Mouse (Mus musculus) ES-Bruce4 (cell line): ENCODE measurements around the gene Cblb. TPM values are rescaled to one million over a fixed set of nuclear protein-coding genes. Genes with fewer than 3 reads are reported as not detected.
A peak's percentile ranks its signal among the peaks of the same experiment; 100 is the strongest.

ENCODE experiments used
- H3K27ac ChIP-seq: 2 replicates; pipeline ENCODE4 v1.5.1; 2012; ENCODE audit warnings: low read length, inconsistent platforms; ENCODE audit not compliant: insufficient read depth
- H3K27me3 ChIP-seq: 2 replicates; pipeline ENCODE4 v1.6.1; 2012; ENCODE audit warnings: mild to moderate bottlenecking, low read length, inconsistent platforms; ENCODE audit not compliant: control insufficient read depth, poor library complexity, insufficient read depth, severe bottlenecking
- H3K36me3 ChIP-seq: 2 replicates; pipeline ENCODE4 v1.6.1; 2012; ENCODE audit warnings: inconsistent platforms, mild to moderate bottlenecking, low read length, moderate library complexity; ENCODE audit not compliant: control insufficient read depth, poor library complexity, insufficient read depth, severe bottlenecking
- H3K4me1 ChIP-seq: one replicate; pipeline ENCODE4 v1.8.1; 2011; ENCODE audit warnings: low read length; ENCODE audit not compliant: control insufficient read depth, insufficient read depth
- H3K4me3 ChIP-seq: 2 replicates; pipeline ENCODE4 v1.5.1; 2011; ENCODE audit warnings: low read depth, mild to moderate bottlenecking, low read length
- H3K9ac ChIP-seq: 2 replicates; pipeline ENCODE4 v1.6.1; 2012; ENCODE audit warnings: low read depth, mild to moderate bottlenecking, inconsistent platforms; ENCODE audit not compliant: poor library complexity, severe bottlenecking
- H3K9me3 ChIP-seq: replicated peaks from 2 replicates; pipeline ENCODE4 v1.6.1; 2012; ENCODE audit warnings: mild to moderate bottlenecking, low read length, inconsistent platforms; ENCODE audit not compliant: control insufficient read depth, poor library complexity, insufficient read depth, severe bottlenecking
- CTCF ChIP-seq: IDR thresholded peaks from one replicate; pipeline ENCODE4 v1.8.1; 2011; ENCODE audit warnings: low read depth, low read length
- EP300 ChIP-seq: IDR thresholded peaks from 2 replicates; pipeline ENCODE4 v1.6.1; 2011; ENCODE audit warnings: low read depth, low read length; ENCODE audit not compliant: insufficient read depth
- POLR2A ChIP-seq: IDR thresholded peaks from one replicate; pipeline ENCODE4 v1.8.1; 2011; ENCODE audit warnings: low read length; ENCODE audit not compliant: insufficient read depth
- polyA plus RNA-seq: library from polyadenylated mRNA; stranded (reverse); fragments of >200 nt; gene quantifications from 2 replicates; pipeline ENCODE4 v1.2.4, GENCODE M21; 2011; ENCODE audit warnings: low read depth; ENCODE audit not compliant: missing spikeins, insufficient read depth, insufficient read length

Cblb gene
- polyA plus RNA-seq, 1 experiment: 21.1 TPM

DNA sequence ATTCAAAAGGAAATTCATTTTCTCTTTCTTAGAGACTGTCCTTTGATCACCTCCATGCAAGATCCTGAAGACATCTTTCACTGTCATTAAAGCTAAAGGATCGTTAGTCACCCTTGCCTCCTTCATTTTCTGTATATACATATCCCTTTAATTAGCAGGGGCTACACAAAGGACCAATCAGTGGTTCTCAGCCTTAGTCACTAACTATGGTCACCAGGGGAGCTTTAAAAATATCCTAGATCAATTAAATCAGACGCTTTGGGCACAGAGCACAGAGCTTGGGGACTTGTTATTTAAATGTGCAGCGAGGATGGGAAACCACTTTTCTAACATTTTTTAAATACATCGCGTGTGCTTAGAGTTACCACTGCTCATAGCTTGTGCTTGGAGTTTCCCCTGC lies 7.6 kb upstream of the Cblb start:
- Histone ChIP-seq H3K9ac (no peak overlapping the region), H3K36me3 (no peaks in the 10 kb centered on the region), H3K4me3 (no peak overlapping the region), H3K27ac (no peak overlapping the region), H3K27me3 (no peaks in the 10 kb centered on the region), H3K9me3 (no peaks in the 10 kb centered on the region), H3K4me1 (no peaks in the 10 kb centered on the region)
- TF ChIP-seq EP300 (no peak), CTCF (no peak), POLR2A (no peak)

DNA sequence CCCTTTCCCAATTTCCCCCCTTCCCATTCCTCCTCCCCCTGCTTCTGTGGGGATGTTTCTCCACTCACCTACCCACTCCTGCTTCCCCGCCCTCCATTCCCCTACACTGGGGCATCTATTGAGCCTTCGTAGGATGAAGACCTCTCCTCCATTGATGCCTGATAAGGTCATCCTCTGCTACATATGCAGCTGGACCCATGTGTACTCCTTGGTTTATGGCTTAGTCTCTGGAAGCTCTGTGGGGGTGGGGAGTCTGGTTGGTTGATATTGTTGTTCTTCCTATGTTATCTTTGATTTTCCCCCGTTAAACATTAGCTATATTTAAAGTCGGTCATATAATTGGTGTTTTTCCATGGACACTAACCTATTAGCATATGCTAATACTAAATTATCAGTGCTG lies 3.7 kb upstream of the Cblb start:
- H3K27ac ChIP-seq: no peak overlapping the region
- no peaks in the 10 kb centered on the region for H3K27me3 ChIP-seq
- TF ChIP-seq POLR2A (no peak), CTCF (no peak), EP300 (no peak)
- H3K9ac ChIP-seq: no peak overlapping the region
- H3K4me1 ChIP-seq: no peaks in the 10 kb centered on the region
- no peak overlapping the region for H3K4me3 ChIP-seq
- no peaks in the 10 kb centered on the region for H3K9me3 ChIP-seq
- H3K36me3 ChIP-seq: no peaks in the 10 kb centered on the region

DNA sequence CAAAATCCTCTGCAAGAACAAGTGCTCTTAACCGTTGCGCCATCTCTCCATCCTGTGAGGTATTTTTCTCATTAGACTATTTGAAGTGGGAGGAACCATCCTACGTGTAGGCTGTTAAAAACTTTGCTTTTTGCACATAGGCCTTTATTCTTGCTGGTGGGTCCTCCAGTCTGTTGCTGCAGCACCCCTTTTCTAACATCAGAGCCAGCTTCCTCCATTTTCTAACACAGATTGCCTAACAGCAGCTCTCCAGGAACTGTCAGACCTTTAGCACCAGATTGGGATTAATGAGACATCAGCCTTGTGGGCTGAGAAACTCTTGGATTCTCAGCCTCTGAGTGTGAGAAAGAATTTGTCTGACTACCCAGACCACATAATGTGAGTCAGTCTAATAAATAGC lies 2.0 kb upstream of the Cblb start:
- Histone ChIP-seq H3K9me3 (no peaks in the 10 kb centered on the region), H3K27me3 (no peaks in the 10 kb centered on the region), H3K9ac (no peak overlapping the region), H3K27ac (no peak overlapping the region), H3K4me1 (peaks cover 2% of the 10 kb centered on the region), H3K4me3 (no peak overlapping the region), H3K36me3 (no peaks in the 10 kb centered on the region)
- no peak for TF ChIP-seq POLR2A
- TF ChIP-seq EP300: no peak
- no peak for TF ChIP-seq CTCF

DNA sequence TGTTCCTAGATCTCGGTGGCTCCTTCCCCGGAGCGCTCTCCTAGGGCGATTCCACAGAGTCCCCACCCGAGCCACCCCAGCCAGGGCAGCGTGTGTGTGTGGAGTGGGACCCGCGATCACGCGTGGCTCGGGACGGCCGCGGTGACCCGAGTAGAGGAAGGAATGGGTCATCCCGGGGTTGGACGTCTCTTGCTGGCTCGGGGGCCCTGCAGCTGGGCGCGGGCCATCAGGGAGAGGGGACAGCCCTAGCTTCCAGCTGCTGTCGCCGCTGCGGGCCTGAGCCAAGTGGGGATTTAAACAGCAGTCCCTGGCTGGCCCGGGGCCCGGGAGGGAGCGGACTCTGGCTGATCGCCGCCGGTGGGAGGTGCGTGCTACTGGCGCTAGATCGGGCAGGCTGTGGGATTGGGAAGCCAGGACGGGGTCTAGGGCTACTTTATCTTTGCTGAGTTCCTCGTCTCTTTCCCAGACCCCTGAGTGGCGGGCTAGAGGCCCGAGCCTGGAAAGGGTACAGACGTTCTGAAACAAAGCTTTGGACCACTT lies 757 bp downstream of the Cblb start:
- Histone ChIP-seq H3K9me3 (no peaks in the 10 kb centered on the region), H3K4me3 (peak overlapping the region; percentile 84), H3K4me1 (peaks cover 2% of the 10 kb centered on the region), H3K27me3 (no peaks in the 10 kb centered on the region), H3K9ac (peak overlapping the region; percentile 80), H3K27ac (no peak overlapping the region), H3K36me3 (0 out of 2 replicates have a peak, but pooled peaks cover 3% of the 10 kb centered on the region)
- no peak for TF ChIP-seq CTCF

DNA sequence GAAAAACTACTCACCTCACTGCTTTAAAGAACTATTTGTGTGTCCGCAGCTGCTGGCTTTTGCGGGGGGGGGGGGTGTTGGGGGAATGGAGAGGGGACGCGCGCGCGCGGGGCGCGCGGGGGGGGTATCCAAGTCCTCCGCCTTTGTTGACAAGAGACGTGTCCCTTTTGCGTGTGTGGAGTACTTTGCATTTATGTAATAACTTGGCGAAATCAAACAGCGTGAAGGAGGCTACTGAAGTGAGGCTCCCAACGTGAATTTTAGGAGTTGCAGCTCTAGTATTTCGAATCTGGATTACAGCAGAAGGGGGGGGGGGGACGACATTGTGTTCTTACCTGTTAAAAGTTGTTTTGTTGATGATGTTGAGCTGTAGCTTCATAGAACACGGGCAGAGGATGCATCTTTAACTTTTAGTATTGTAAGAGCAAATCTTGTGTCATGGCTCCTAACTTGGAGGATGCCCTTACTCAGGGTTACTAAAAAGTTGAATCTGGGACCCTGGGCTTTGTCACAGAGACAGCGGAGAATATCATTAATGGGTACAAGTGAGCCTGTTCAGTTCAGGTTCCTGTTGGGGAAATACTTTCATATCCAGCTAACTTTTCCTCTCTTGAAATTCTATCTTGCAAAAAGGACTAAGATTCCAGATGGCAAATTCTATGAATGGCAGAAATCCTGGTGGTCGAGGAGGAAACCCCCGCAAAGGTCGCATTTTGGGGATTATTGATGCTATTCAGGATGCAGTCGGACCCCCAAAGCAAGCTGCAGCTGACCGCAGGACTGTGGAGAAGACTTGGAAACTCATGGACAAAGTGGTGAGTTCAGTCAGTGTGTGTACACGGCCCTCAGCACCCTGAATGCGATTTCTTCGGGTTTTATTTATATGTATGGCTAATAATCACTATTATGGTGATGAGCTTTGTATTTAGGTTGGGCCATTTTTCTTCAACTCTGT lies 1.6 kb downstream of the Cblb start:
- TF ChIP-seq EP300 (no peak), CTCF (no peak), POLR2A (no peak)
- H3K27me3 ChIP-seq: no peaks in the 10 kb centered on the region
- no peaks in the 10 kb centered on the region for H3K9me3 ChIP-seq
- H3K4me3 ChIP-seq: peak overlapping the region; percentile 84
- 0 out of 2 replicates have a peak, but pooled peaks cover 3% of the 10 kb centered on the region for H3K36me3 ChIP-seq
- peak overlapping the region; percentile 80 for H3K9ac ChIP-seq
- no peak overlapping the region for H3K27ac ChIP-seq
- peaks cover 2% of the 10 kb centered on the region for H3K4me1 ChIP-seq

DNA sequence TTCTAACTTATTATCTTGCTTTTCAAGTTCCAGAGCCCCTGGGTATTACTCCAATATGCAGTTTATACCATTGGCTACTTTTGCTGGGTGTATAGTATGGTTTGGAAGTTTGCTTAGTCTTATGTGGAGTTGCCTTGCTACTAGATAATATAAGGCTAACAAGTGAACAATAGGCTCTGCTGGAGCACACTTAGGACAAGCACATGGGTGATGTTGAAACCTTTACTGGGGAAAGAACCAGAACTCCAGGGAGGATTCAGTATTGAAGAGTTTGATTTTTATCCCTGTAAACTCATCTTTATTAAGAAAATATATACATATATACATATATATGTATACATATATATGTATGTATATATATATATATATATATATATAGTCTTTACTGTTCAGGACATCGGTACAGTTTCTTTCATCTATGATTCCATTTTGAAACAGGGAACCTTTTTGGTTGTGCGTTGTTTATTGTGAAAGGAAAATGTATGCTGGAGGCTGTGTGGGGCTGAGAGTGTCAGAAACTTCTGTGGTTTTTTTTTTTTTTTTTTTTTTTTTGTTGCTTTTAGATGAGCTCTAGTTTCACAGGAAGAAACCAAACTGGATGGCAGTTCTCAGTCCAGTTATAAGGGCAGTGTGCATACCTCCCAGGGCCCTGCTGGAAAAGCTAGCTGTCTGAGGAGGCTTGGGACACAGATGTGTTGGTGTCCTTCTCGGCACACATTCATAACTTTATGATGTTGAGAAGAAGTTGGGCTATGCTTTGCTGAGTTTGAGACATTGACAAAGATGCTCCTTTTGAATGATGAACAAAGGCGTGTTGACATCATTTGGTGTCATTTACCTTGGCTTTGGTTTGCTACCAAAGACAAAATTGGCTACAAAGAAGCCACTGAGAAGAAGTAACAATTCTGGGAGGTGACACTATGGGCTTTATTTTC lies 2.6 kb downstream of the Cblb start:
- peaks cover 2% of the 10 kb centered on the region for H3K4me1 ChIP-seq
- no peaks in the 10 kb centered on the region for H3K27me3 ChIP-seq
- no peak overlapping the region for H3K27ac ChIP-seq
- H3K36me3 ChIP-seq: 0 out of 2 replicates have a peak, but pooled peaks cover 3% of the 10 kb centered on the region
- H3K4me3 ChIP-seq: no peak overlapping the region
- TF ChIP-seq POLR2A: no peak
- no peak for TF ChIP-seq EP300
- no peak for TF ChIP-seq CTCF
- no peaks in the 10 kb centered on the region for H3K9me3 ChIP-seq
- H3K9ac ChIP-seq: no peak overlapping the region
